Mouse (Mus musculus) forebrain, embryonic 14.5 days (tissue): ENCODE results near the gene Mmp9. TPM values are rescaled to one million over a fixed set of nuclear protein-coding genes. Genes with fewer than 3 reads are reported as not detected.

Experiments used
- ATAC-seq: fragments of 200-750 bp; cut with Nextera tagmentation; 2 replicates; pipeline ENCODE4 v1.8.0; 2017; ENCODE audit warnings: mild to moderate bottlenecking, moderate library complexity
- DNase-seq: peaks from one replicate; pipeline ENCODE4 v3.0.0-alpha.2; 2015; ENCODE audit warnings: low spot score
- H3K27ac ChIP-seq: fragments of 300-500 bp; sonication (generic); 2 replicates; pipeline ENCODE4 v1.5.1; 2014; ENCODE audit warnings: low read depth, mild to moderate bottlenecking, control low read depth, low read length, moderate library complexity
- H3K27me3 ChIP-seq: fragments of 300-500 bp; sonication (generic); replicated peaks from 2 replicates; pipeline ENCODE4 v1.6.1; 2014; ENCODE audit warnings: low read length, control low read depth, mixed read lengths; ENCODE audit not compliant: control insufficient read depth, insufficient read depth
- H3K36me3 ChIP-seq: fragments of 300-500 bp; sonication (generic); 2 replicates; pipeline ENCODE4 v1.6.1; 2014; ENCODE audit warnings: low read length, control low read depth; ENCODE audit not compliant: control insufficient read depth, insufficient read depth
- H3K4me1 ChIP-seq: fragments of 300-500 bp; sonication (generic); 2 replicates; pipeline ENCODE4 v1.6.1; 2014; ENCODE audit warnings: antibody characterized with exemption, low read length, control low read depth; ENCODE audit not compliant: control insufficient read depth, insufficient read depth
- H3K4me2 ChIP-seq: fragments of 300-500 bp; sonication (generic); 2 replicates; pipeline ENCODE4 v1.6.1; 2014; ENCODE audit warnings: mild to moderate bottlenecking, control low read depth, low read length
- H3K4me3 ChIP-seq: fragments of 300-500 bp; sonication (generic); 2 replicates; pipeline ENCODE4 v1.5.1; 2014; ENCODE audit warnings: low read depth, low read length, control low read depth
- H3K9ac ChIP-seq: fragments of 300-500 bp; sonication (generic); 2 replicates; pipeline ENCODE4 v1.6.1; 2014; ENCODE audit warnings: mild to moderate bottlenecking, low read length, control low read depth, moderate library complexity
- H3K9me3 ChIP-seq: fragments of 300-500 bp; sonication (generic); replicated peaks from 2 replicates; pipeline ENCODE4 v1.6.1; 2016; ENCODE audit warnings: low read length, control low read depth, mixed read lengths; ENCODE audit not compliant: control insufficient read depth
- WGBS: fragments of 180-500 bp; shearing (Covaris S2); extraction: QIAGEN DNeasy Blood & Tissue Kit; methylation state at CpG from one replicate; pipeline ENCODE4 v1.1.7; 2014; 5-methylcytosine and 5-hydroxymethylcytosine counted together
- polyA plus RNA-seq: library from polyadenylated mRNA; unstranded; fragments of >200 nt; fragmentation: Nextera tagmentation; extraction: Ambion mirVana; gene quantifications from 2 replicates; pipeline ENCODE4 v1.2.1, GENCODE M21; 2014

The Mmp9 gene
- 12.8 and 15.5 TPM in 2 replicates for polyA plus RNA-seq

GRCm38 (mm10) chr2:164940140-164940830, at the start of gene Mmp9:
Gene Mmp9, plus strand, starts transcription at chr2:164940780.
- Histone ChIP-seq H3K4me3 (no peak within 1 kb of the TSS), H3K9ac (peak within 1 kb of the TSS; percentile 44)

GRCm38 (mm10) chr2:164891056-164891834, 49.3 kb upstream of the Mmp9 start:
- Histone ChIP-seq H3K4me2 (no peak overlapping the region), H3K27ac (no peak overlapping the region), H3K9me3 (no peaks in the 10 kb centered on the region), H3K9ac (no peak overlapping the region), H3K4me1 (no peaks in the 10 kb centered on the region), H3K4me3 (no peak overlapping the region), H3K27me3 (no peaks in the 10 kb centered on the region), H3K36me3 (peaks cover 100% of the 10 kb centered on the region)
- no peak for DNase-seq
- ATAC-seq = no peak
- WGBS = 91% methylated on average over 13 of the region's 13 CpGs

More at GRCm38 (mm10) chr2:164940140-164940830, at the start of gene Mmp9:
- ATAC-seq (no peak), DNase-seq (no peak)
- no peak within 1 kb of the TSS for H3K4me2 ChIP-seq
- H3K36me3 ChIP-seq = no peaks in the 10 kb centered on the region
- peaks cover 12% of the 10 kb centered on the region; the same call in 1 of the 2 replicates for H3K4me1 ChIP-seq
- WGBS = 30% methylated on average over 10 of the region's 10 CpGs
- H3K27ac ChIP-seq = no peak within 1 kb of the TSS; the same call in 1 of the 2 replicates
- no peaks in the 10 kb centered on the region for H3K9me3 ChIP-seq
- H3K27me3 ChIP-seq = peaks cover 4% of the 10 kb centered on the region; the same call in 1 of the 2 replicates

- no peak overlapping the region for H3K27ac ChIP-seq
- no peaks in the 10 kb centered on the region for H3K4me1 ChIP-seq
- H3K27me3 ChIP-seq = no peaks in the 10 kb centered on the region
- H3K36me3 ChIP-seq = peaks cover 100% of the 10 kb centered on the region
- no peak for DNase-seq
- no peaks in the 10 kb centered on the region for H3K9me3 ChIP-seq
- no peak for ATAC-seq
- no peak overlapping the region for H3K4me3 ChIP-seq
- no peak overlapping the region for H3K4me2 ChIP-seq
- no peak overlapping the region for H3K9ac ChIP-seq
- WGBS = 78% methylated on average over 15 of the region's 15 CpGs
These were observed 48.5 kb upstream of the Mmp9 start for GRCm38 (mm10) chr2:164891908-164892695.

GRCm38 (mm10) chr2:164892696-164893216, 47.8 kb upstream of the Mmp9 start:
- WGBS = 90% methylated on average over 6 of the region's 6 CpGs
- no peak for ATAC-seq
- H3K4me1 ChIP-seq = no peaks in the 10 kb centered on the region

GRCm38 (mm10) chr2:164894048-164894447, 46.5 kb upstream of the Mmp9 start:
- Histone ChIP-seq H3K27me3 (no peaks in the 10 kb centered on the region), H3K9ac (no peak overlapping the region), H3K4me1 (no peaks in the 10 kb centered on the region), H3K9me3 (no peaks in the 10 kb centered on the region), H3K4me2 (no peak overlapping the region), H3K36me3 (peaks cover 100% of the 10 kb centered on the region), H3K27ac (no peak overlapping the region), H3K4me3 (no peak overlapping the region)
- DNase-seq = no peak
- 66% methylated on average over 5 of the region's 5 CpGs for WGBS
- no peak for ATAC-seq

More at GRCm38 (mm10) chr2:164892696-164893216, 47.8 kb upstream of the Mmp9 start:
- Histone ChIP-seq H3K27me3 (no peaks in the 10 kb centered on the region), H3K9me3 (no peaks in the 10 kb centered on the region), H3K9ac (no peak overlapping the region), H3K4me2 (no peak overlapping the region), H3K36me3 (peaks cover 100% of the 10 kb centered on the region), H3K4me3 (no peak overlapping the region), H3K27ac (no peak overlapping the region)
- no peak for DNase-seq

- H3K27ac ChIP-seq = no peak overlapping the region
- no peaks in the 10 kb centered on the region for H3K27me3 ChIP-seq
- H3K4me3 ChIP-seq = no peak overlapping the region
- DNase-seq = no peak
- no peak for ATAC-seq
- no peaks in the 10 kb centered on the region for H3K4me1 ChIP-seq
- no peak overlapping the region for H3K9ac ChIP-seq
- no peak overlapping the region for H3K4me2 ChIP-seq
- H3K9me3 ChIP-seq = no peaks in the 10 kb centered on the region
- H3K36me3 ChIP-seq = peaks cover 100% of the 10 kb centered on the region
- 42% methylated on average over 1 of the region's 1 CpGs for WGBS
These were observed 45.9 kb upstream of the Mmp9 start for GRCm38 (mm10) chr2:164894644-164895043.

GRCm38 (mm10) chr2:164895885-164896284, 44.7 kb upstream of the Mmp9 start:
- DNase-seq (no peak), ATAC-seq (no peak)
- H3K36me3 ChIP-seq = peaks cover 100% of the 10 kb centered on the region
- no peaks in the 10 kb centered on the region for H3K4me1 ChIP-seq
- H3K9ac ChIP-seq = no peak overlapping the region
- H3K27ac ChIP-seq = no peak overlapping the region
- 93% methylated on average over 6 of the region's 6 CpGs for WGBS
- no peaks in the 10 kb centered on the region for H3K9me3 ChIP-seq
- H3K27me3 ChIP-seq = no peaks in the 10 kb centered on the region
- no peak overlapping the region for H3K4me3 ChIP-seq
- H3K4me2 ChIP-seq = no peak overlapping the region

GRCm38 (mm10) chr2:164898008-164898407, 42.6 kb upstream of the Mmp9 start:
- ATAC-seq (no peak), DNase-seq (no peak)
- Histone ChIP-seq H3K4me1 (no peaks in the 10 kb centered on the region), H3K9ac (no peak overlapping the region), H3K4me3 (no peak overlapping the region), H3K27ac (no peak overlapping the region), H3K9me3 (no peaks in the 10 kb centered on the region), H3K36me3 (peaks cover 100% of the 10 kb centered on the region), H3K4me2 (no peak overlapping the region), H3K27me3 (no peaks in the 10 kb centered on the region)
- 98% methylated on average over 7 of the region's 7 CpGs for WGBS
